Mouse (Mus musculus): ENCODE data around the gene Gpc6. TPM values are rescaled to one million over a fixed set of nuclear protein-coding genes. Genes with fewer than 3 reads are reported as not detected.

The Gpc6 gene
- polyA plus RNA-seq, 1 experiment from 2014 or later: 32.2 TPM

GRCm38 (mm10) chr14:117495118-117495517 is 570.0 kb downstream of the Gpc6 start:
- Histone ChIP-seq H3K9ac (ENCODE audit: low read depth, low read length) (no peak overlapping the region), H3K27ac (ENCODE audit: low read depth, low read length) (no peak overlapping the region), H3K4me1 (replicated peaks; ENCODE audit: control insufficient read depth, insufficient read depth, low read length) (no peaks in the 10 kb centered on the region), H3K4me2 (replicated peaks; ENCODE audit: low read depth, low read length) (no peak overlapping the region), H3K4me3 (ENCODE audit: low read depth, low read length) (no peak overlapping the region), H3K9me3 (ENCODE audit: control insufficient read depth, low read length) (no peaks in the 10 kb centered on the region), H3K27me3 (ENCODE audit: control insufficient read depth, insufficient read depth, low read length) (no peaks in the 10 kb centered on the region), H3K36me3 (ENCODE audit: control insufficient read depth, insufficient read depth, low read length) (no peaks in the 10 kb centered on the region)
- ATAC-seq (ENCODE audit: low FRiP score) (no peak), DNase-seq (ENCODE audit: low spot score) (no peak)
- 65% methylated on average over 3 of the region's 3 CpGs for WGBS

- Histone ChIP-seq H3K27ac (ENCODE audit: low read depth, low read length) (no peak overlapping the region), H3K4me3 (ENCODE audit: low read depth, low read length) (no peak overlapping the region), H3K9ac (ENCODE audit: low read depth, low read length) (no peak overlapping the region), H3K4me2 (replicated peaks; ENCODE audit: low read depth, low read length) (no peak overlapping the region), H3K4me1 (replicated peaks; ENCODE audit: control insufficient read depth, insufficient read depth, low read length) (no peaks in the 10 kb centered on the region), H3K27me3 (ENCODE audit: control insufficient read depth, insufficient read depth, low read length) (no peaks in the 10 kb centered on the region), H3K36me3 (ENCODE audit: control insufficient read depth, insufficient read depth, low read length) (no peaks in the 10 kb centered on the region), H3K9me3 (ENCODE audit: control insufficient read depth, low read length) (no peaks in the 10 kb centered on the region)
- no peak for ATAC-seq (ENCODE audit: low FRiP score)
- WGBS: 80% methylated on average over 6 of the region's 6 CpGs
- DNase-seq (ENCODE audit: low spot score): no peak
These were observed 573.7 kb downstream of the Gpc6 start for GRCm38 (mm10) chr14:117498785-117499184.

- Histone ChIP-seq H3K4me1 (replicated peaks; ENCODE audit: control insufficient read depth, insufficient read depth, low read length) (no peaks in the 10 kb centered on the region), H3K27ac (ENCODE audit: low read depth, low read length) (no peak overlapping the region), H3K27me3 (ENCODE audit: control insufficient read depth, insufficient read depth, low read length) (no peaks in the 10 kb centered on the region), H3K9me3 (ENCODE audit: control insufficient read depth, low read length) (no peaks in the 10 kb centered on the region), H3K9ac (ENCODE audit: low read depth, low read length) (no peak overlapping the region), H3K4me2 (replicated peaks; ENCODE audit: low read depth, low read length) (no peak overlapping the region), H3K36me3 (ENCODE audit: control insufficient read depth, insufficient read depth, low read length) (no peaks in the 10 kb centered on the region), H3K4me3 (ENCODE audit: low read depth, low read length) (no peak overlapping the region)
- WGBS: 85% methylated on average over 4 of the region's 4 CpGs
- no peak for DNase-seq (ENCODE audit: low spot score)
- no peak for ATAC-seq (ENCODE audit: low FRiP score)
These were observed 574.2 kb downstream of the Gpc6 start for GRCm38 (mm10) chr14:117499354-117499753.

- Histone ChIP-seq H3K4me3 (ENCODE audit: low read depth, low read length) (no peak overlapping the region), H3K27me3 (ENCODE audit: control insufficient read depth, insufficient read depth, low read length) (no peaks in the 10 kb centered on the region), H3K36me3 (ENCODE audit: control insufficient read depth, insufficient read depth, low read length) (no peaks in the 10 kb centered on the region), H3K9me3 (ENCODE audit: control insufficient read depth, low read length) (no peaks in the 10 kb centered on the region), H3K27ac (ENCODE audit: low read depth, low read length) (no peak overlapping the region), H3K9ac (ENCODE audit: low read depth, low read length) (no peak overlapping the region), H3K4me1 (replicated peaks; ENCODE audit: control insufficient read depth, insufficient read depth, low read length) (no peaks in the 10 kb centered on the region), H3K4me2 (replicated peaks; ENCODE audit: low read depth, low read length) (no peak overlapping the region)
- DNase-seq (ENCODE audit: low spot score): no peak
- 87% methylated on average over 2 of the region's 2 CpGs for WGBS
- ATAC-seq (ENCODE audit: low FRiP score): no peak
These were observed 589.7 kb downstream of the Gpc6 start for GRCm38 (mm10) chr14:117514829-117515228.

- Histone ChIP-seq H3K27ac (ENCODE audit: low read depth, low read length) (no peak overlapping the region), H3K27me3 (ENCODE audit: control insufficient read depth, insufficient read depth, low read length) (no peaks in the 10 kb centered on the region), H3K4me1 (replicated peaks; ENCODE audit: control insufficient read depth, insufficient read depth, low read length) (no peaks in the 10 kb centered on the region), H3K4me3 (ENCODE audit: low read depth, low read length) (no peak overlapping the region), H3K36me3 (ENCODE audit: control insufficient read depth, insufficient read depth, low read length) (no peaks in the 10 kb centered on the region), H3K4me2 (replicated peaks; ENCODE audit: low read depth, low read length) (no peak overlapping the region), H3K9ac (ENCODE audit: low read depth, low read length) (no peak overlapping the region), H3K9me3 (ENCODE audit: control insufficient read depth, low read length) (no peaks in the 10 kb centered on the region)
- ATAC-seq (ENCODE audit: low FRiP score) (no peak), DNase-seq (ENCODE audit: low spot score) (no peak)
- WGBS: 90% methylated on average over 8 of the region's 8 CpGs
These were observed 594.5 kb downstream of the Gpc6 start for GRCm38 (mm10) chr14:117519574-117519973.

GRCm38 (mm10) chr14:117520706-117521105 is 595.6 kb downstream of the Gpc6 start:
- no peak overlapping the region for H3K4me3 ChIP-seq (ENCODE audit: low read depth, low read length)
- H3K27ac ChIP-seq (ENCODE audit: low read depth, low read length): no peak overlapping the region
- DNase-seq (ENCODE audit: low spot score) (no peak), ATAC-seq (ENCODE audit: low FRiP score) (no peak)
- H3K9me3 ChIP-seq (ENCODE audit: control insufficient read depth, low read length): no peaks in the 10 kb centered on the region
- 84% methylated on average over 2 of the region's 2 CpGs for WGBS
- no peaks in the 10 kb centered on the region for H3K4me1 ChIP-seq (replicated peaks; ENCODE audit: control insufficient read depth, insufficient read depth, low read length)
- no peak overlapping the region for H3K4me2 ChIP-seq (replicated peaks; ENCODE audit: low read depth, low read length)
- no peaks in the 10 kb centered on the region for H3K27me3 ChIP-seq (ENCODE audit: control insufficient read depth, insufficient read depth, low read length)
- H3K9ac ChIP-seq (ENCODE audit: low read depth, low read length): no peak overlapping the region
- H3K36me3 ChIP-seq (ENCODE audit: control insufficient read depth, insufficient read depth, low read length): no peaks in the 10 kb centered on the region

GRCm38 (mm10) chr14:117525133-117525532 is 600.0 kb downstream of the Gpc6 start:
- Histone ChIP-seq H3K4me3 (ENCODE audit: low read depth, low read length) (no peak overlapping the region), H3K27ac (ENCODE audit: low read depth, low read length) (no peak overlapping the region), H3K9ac (ENCODE audit: low read depth, low read length) (no peak overlapping the region), H3K36me3 (ENCODE audit: control insufficient read depth, insufficient read depth, low read length) (no peaks in the 10 kb centered on the region), H3K27me3 (ENCODE audit: control insufficient read depth, insufficient read depth, low read length) (no peaks in the 10 kb centered on the region), H3K4me1 (replicated peaks; ENCODE audit: control insufficient read depth, insufficient read depth, low read length) (no peaks in the 10 kb centered on the region), H3K9me3 (ENCODE audit: control insufficient read depth, low read length) (no peaks in the 10 kb centered on the region), H3K4me2 (replicated peaks; ENCODE audit: low read depth, low read length) (no peak overlapping the region)
- ATAC-seq (ENCODE audit: low FRiP score): no peak
- 76% methylated on average over 6 of the region's 6 CpGs for WGBS
- DNase-seq (ENCODE audit: low spot score): no peak

- 89% methylated on average over 7 of the region's 7 CpGs for WGBS
- ATAC-seq (ENCODE audit: low FRiP score) (no peak), DNase-seq (ENCODE audit: low spot score) (no peak)
These were observed 601.9 kb downstream of the Gpc6 start for GRCm38 (mm10) chr14:117527053-117527452.

GRCm38 (mm10) chr14:117529439-117529838 is 604.3 kb downstream of the Gpc6 start:
- Histone ChIP-seq H3K4me1 (replicated peaks; ENCODE audit: control insufficient read depth, insufficient read depth, low read length) (no peaks in the 10 kb centered on the region), H3K27me3 (ENCODE audit: control insufficient read depth, insufficient read depth, low read length) (no peaks in the 10 kb centered on the region), H3K4me3 (ENCODE audit: low read depth, low read length) (no peak overlapping the region), H3K9me3 (ENCODE audit: control insufficient read depth, low read length) (no peaks in the 10 kb centered on the region), H3K27ac (ENCODE audit: low read depth, low read length) (no peak overlapping the region), H3K36me3 (ENCODE audit: control insufficient read depth, insufficient read depth, low read length) (no peaks in the 10 kb centered on the region), H3K9ac (ENCODE audit: low read depth, low read length) (no peak overlapping the region), H3K4me2 (replicated peaks; ENCODE audit: low read depth, low read length) (no peak overlapping the region)
- 86% methylated on average over 3 of the region's 3 CpGs for WGBS
- ATAC-seq (ENCODE audit: low FRiP score): no peak
- no peak for DNase-seq (ENCODE audit: low spot score)

More at GRCm38 (mm10) chr14:117527053-117527452, 601.9 kb downstream of the Gpc6 start:
- Histone ChIP-seq H3K4me1 (replicated peaks; ENCODE audit: control insufficient read depth, insufficient read depth, low read length) (no peaks in the 10 kb centered on the region), H3K27me3 (ENCODE audit: control insufficient read depth, insufficient read depth, low read length) (no peaks in the 10 kb centered on the region), H3K36me3 (ENCODE audit: control insufficient read depth, insufficient read depth, low read length) (no peaks in the 10 kb centered on the region), H3K27ac (ENCODE audit: low read depth, low read length) (no peak overlapping the region), H3K4me2 (replicated peaks; ENCODE audit: low read depth, low read length) (no peak overlapping the region), H3K4me3 (ENCODE audit: low read depth, low read length) (no peak overlapping the region), H3K9me3 (ENCODE audit: control insufficient read depth, low read length) (no peaks in the 10 kb centered on the region), H3K9ac (ENCODE audit: low read depth, low read length) (no peak overlapping the region)
